Mouse (Mus musculus) retina, postnatal 7 days (tissue): ENCODE data around the gene Ovol3.
"Not testable (repeated sequence)": the region's sequence is repeated elsewhere in the genome, so short reads cannot be mapped to it uniquely, and the experiment has no call there.

Experiments used
- DNase-seq: peaks from one replicate; pipeline ENCODE4 v3.0.0-alpha.2; 2012; ENCODE audit warnings: low read depth, low spot score

Ovol3 gene

GRCm38 (mm10) chr7:30235625-30236024 lies at the start of gene Ovol3:
TSS of gene Ovol3 (minus strand) at chr7:30235725.
- no peak for DNase-seq

GRCm38 (mm10) chr7:30282740-30283139 lies 47.2 kb upstream of the Ovol3 start:
- DNase-seq = no peak

- DNase-seq = no peak
Observed at GRCm38 (mm10) chr7:30281522-30281921, 46.0 kb upstream of the Ovol3 start.

- peak; percentile 70 for DNase-seq
Observed at GRCm38 (mm10) chr7:30280670-30281138, 45.2 kb upstream of the Ovol3 start.

GRCm38 (mm10) chr7:30279951-30280669 lies 44.6 kb upstream of the Ovol3 start, which contains the start of the genes Thap8 and Wdr62:
TSS of gene Thap8 (plus strand) at chr7:30280094.
TSS of gene Wdr62 (minus strand) at chr7:30280419.
- DNase-seq = peak; percentile 89

GRCm38 (mm10) chr7:30279536-30279935 lies 44.0 kb upstream of the Ovol3 start:
- no peak for DNase-seq

GRCm38 (mm10) chr7:30278911-30279310 lies 43.4 kb upstream of the Ovol3 start:
- DNase-seq = no peak

- no peak for DNase-seq
Observed at GRCm38 (mm10) chr7:30274383-30274782, 38.9 kb upstream of the Ovol3 start.

- DNase-seq = no peak
Observed at GRCm38 (mm10) chr7:30269641-30270040, 34.1 kb upstream of the Ovol3 start.

GRCm38 (mm10) chr7:30266780-30267179 lies 31.3 kb upstream of the Ovol3 start:
- DNase-seq = no peak

- DNase-seq = no peak
Observed at GRCm38 (mm10) chr7:30265935-30266334, 30.4 kb upstream of the Ovol3 start.

- DNase-seq = no peak
Observed at GRCm38 (mm10) chr7:30265531-30265930, 30.0 kb upstream of the Ovol3 start.

- DNase-seq = no peak
Observed at GRCm38 (mm10) chr7:30265041-30265440, 29.5 kb upstream of the Ovol3 start.

GRCm38 (mm10) chr7:30251956-30252954 lies 16.7 kb upstream of the Ovol3 start:
- no peak for DNase-seq

- DNase-seq = not testable (repeated sequence)
Observed at GRCm38 (mm10) chr7:30237374-30237773, 1.8 kb upstream of the Ovol3 start.

GRCm38 (mm10) chr7:30235091-30235490 lies 434 bp downstream of the Ovol3 start:
- DNase-seq = no peak

- DNase-seq = no peak
Observed at GRCm38 (mm10) chr7:30234276-30234858, 1.2 kb downstream of the Ovol3 start.

- DNase-seq = no peak
Observed at GRCm38 (mm10) chr7:30233387-30233786, 2.1 kb downstream of the Ovol3 start.

GRCm38 (mm10) chr7:30232631-30233148 lies 2.8 kb downstream of the Ovol3 start:
- peak; percentile 39 for DNase-seq

GRCm38 (mm10) chr7:30231669-30232454 lies 3.7 kb downstream of the Ovol3 start, which contains the start of the genes Polr2i and Tbcb:
TSS of gene Polr2i (plus strand) at chr7:30231948.
TSS of gene Tbcb (minus strand) at chr7:30232272.
- DNase-seq = peak; percentile 98

GRCm38 (mm10) chr7:30231328-30231668 lies 4.2 kb downstream of the Ovol3 start:
- DNase-seq = no peak
